Mouse (Mus musculus) cerebellum, adult 8-10 months (tissue): ENCODE measurements around the gene Plau.

Source experiments
- DNase-seq: peaks from one replicate; pipeline ENCODE4 v3.0.0; 2022

Gene Plau

GRCm38 (mm10) chr14:20847637-20848129, 11.2 kb downstream of the Plau start:
- DNase-seq = no peak

GRCm38 (mm10) chr14:20849753-20850152, 13.3 kb downstream of the Plau start:
- DNase-seq = no peak

GRCm38 (mm10) chr14:20850498-20850897, 14.0 kb downstream of the Plau start:
- no peak for DNase-seq

- no peak for DNase-seq
Measured at GRCm38 (mm10) chr14:20851776-20852175, 15.3 kb downstream of the Plau start.

- no peak for DNase-seq
Measured at GRCm38 (mm10) chr14:20861152-20861551, 24.7 kb downstream of the Plau start.

GRCm38 (mm10) chr14:20861559-20861958, 25.1 kb downstream of the Plau start:
- no peak for DNase-seq

GRCm38 (mm10) chr14:20863306-20864065, 27.0 kb downstream of the Plau start:
- DNase-seq = no peak

- no peak for DNase-seq
Measured at GRCm38 (mm10) chr14:20864192-20864591, 27.7 kb downstream of the Plau start.

- no peak for DNase-seq
Measured at GRCm38 (mm10) chr14:20865604-20866003, 29.1 kb downstream of the Plau start.

- no peak for DNase-seq
Measured at GRCm38 (mm10) chr14:20866365-20866764, 29.9 kb downstream of the Plau start.

GRCm38 (mm10) chr14:20870110-20870509, 33.6 kb downstream of the Plau start:
- DNase-seq = no peak

- DNase-seq = no peak
Measured at GRCm38 (mm10) chr14:20871495-20871894, 35.0 kb downstream of the Plau start.

- DNase-seq = peak; percentile 73
Measured at GRCm38 (mm10) chr14:20873307-20873706, 36.8 kb downstream of the Plau start.

- no peak for DNase-seq
Measured at GRCm38 (mm10) chr14:20873931-20874330, 37.5 kb downstream of the Plau start.

GRCm38 (mm10) chr14:20884691-20885090, 48.2 kb downstream of the Plau start:
- DNase-seq = no peak

GRCm38 (mm10) chr14:20885091-20885888, 48.8 kb downstream of the Plau start:
- no peak for DNase-seq

GRCm38 (mm10) chr14:20886266-20886665, 49.8 kb downstream of the Plau start:
- DNase-seq = no peak

GRCm38 (mm10) chr14:20887541-20888085, 51.2 kb downstream of the Plau start:
- no peak for DNase-seq

GRCm38 (mm10) chr14:20891941-20892402, 55.5 kb downstream of the Plau start:
- no peak for DNase-seq
